In genomic region chr4:43114946-43115345, GRCm38 (mm10) we compare ENCODE assay signal across 8 mouse cellular contexts. TPM values are rescaled to one million over a fixed set of nuclear protein-coding genes. Genes with fewer than 3 reads are reported as not detected.
DNase-seq lines count a peak whose midpoint lies in the region; ATAC-seq and TF ChIP-seq lines count a peak whose summit lies in the region.

No protein-coding gene starts in this region.

- H3K4me1 ChIP-seq in hindbrain, embryonic 10.5 days (replicated peaks): no peaks in the 10 kb centered on the region
- H3K4me1 ChIP-seq in hindbrain, embryonic 13.5 days (replicated peaks): no peaks in the 10 kb centered on the region
- H3K4me1 ChIP-seq in ES-E14 (ENCODE audit: control insufficient read depth in 2 of 2, insufficient read depth in 2 of 2, low read length in 2 of 2, poor library complexity in 1 of 2): no peaks in the 10 kb centered on the region

- no peak overlapping the region for H3K27ac ChIP-seq in hindbrain, embryonic 10.5 days
- no peak overlapping the region for H3K27ac ChIP-seq in hindbrain, embryonic 13.5 days
- no peak overlapping the region for H3K27ac ChIP-seq in ES-E14 (ENCODE audit: insufficient read depth, low read depth, low read length, poor library complexity, severe bottlenecking)

- ATAC-seq in hindbrain, embryonic 13.5 days (ENCODE audit: low FRiP score): no peak
- ATAC-seq in megakaryocyte-erythroid progenitor cell, adult 5-6 weeks (replicated peaks; ENCODE audit: low FRiP score, low TSS enrichment, poor library complexity, severe bottlenecking): peak; percentile 68

- no peaks in the 10 kb centered on the region for H3K9me3 ChIP-seq in hindbrain, embryonic 10.5 days
- H3K9me3 ChIP-seq in hindbrain, embryonic 13.5 days: no peaks in the 10 kb centered on the region
- no peaks in the 10 kb centered on the region for H3K9me3 ChIP-seq in ES-E14 (ENCODE audit: control insufficient read depth, insufficient read depth, low read depth, low read length)

- DNase-seq in hindbrain, embryonic 10.5 days (ENCODE audit: low spot score): peak; percentile 23
- peak; percentile 25 for DNase-seq in ES-E14 (ENCODE audit: low read depth, low spot score)
- DNase-seq in cerebellum, adult 18-20 months: peak; percentile 49 to 53
- peak; percentile 22 for DNase-seq in gastrocnemius, postnatal 10 days
- DNase-seq in layer of hippocampus, postnatal 14 days (ENCODE audit: low spot score in 2 of 2): peak; percentile 41 to 79
- DNase-seq in thymus, postnatal 14 days: peak; percentile 14

- H3K4me2 ChIP-seq in hindbrain, embryonic 13.5 days: no peak overlapping the region

- 0 out of 2 replicates have a peak, but pooled peaks cover 6% of the 10 kb centered on the region for H3K36me3 ChIP-seq in hindbrain, embryonic 10.5 days
- H3K36me3 ChIP-seq in hindbrain, embryonic 13.5 days: 0 out of 2 replicates have a peak, but pooled peaks cover 3% of the 10 kb centered on the region
- no peaks in the 10 kb centered on the region for H3K36me3 ChIP-seq in ES-E14 (ENCODE audit: control insufficient read depth, insufficient read depth, low read length, poor library complexity, severe bottlenecking)

- WGBS in hindbrain, embryonic 10.5 days: 17% methylated on average over 2 of the region's 2 CpGs
- 21% methylated on average over 2 of the region's 2 CpGs for WGBS in hindbrain, embryonic 13.5 days

- H3K27me3 ChIP-seq in hindbrain, embryonic 10.5 days (ENCODE audit: insufficient read depth, poor library complexity, severe bottlenecking): no peaks in the 10 kb centered on the region
- H3K27me3 ChIP-seq in hindbrain, embryonic 13.5 days: no peaks in the 10 kb centered on the region

- in situ Hi-C loops in ES-E14 (cut with MboI; ENCODE audit: low sequenced_read_pairs in 2 of 2, unreplicated experiment in 2 of 2): no loop called here

- no peak overlapping the region for H3K4me3 ChIP-seq in hindbrain, embryonic 10.5 days
- H3K4me3 ChIP-seq in hindbrain, embryonic 13.5 days: no peak overlapping the region
- no peak overlapping the region for H3K4me3 ChIP-seq in ES-E14 (ENCODE audit: insufficient read depth in 1 of 2, low read depth in 1 of 2, low read length in 2 of 2, poor library complexity in 1 of 2, severe bottlenecking in 1 of 2)

- no peak overlapping the region for H3K9ac ChIP-seq in hindbrain, embryonic 13.5 days
- H3K9ac ChIP-seq in ES-E14 (ENCODE audit: insufficient read depth, low read depth, low read length, poor library complexity, severe bottlenecking): no peak overlapping the region

TF ChIP-seq in ES-E14, 5 proteins besides CTCF, POLR2A, EP300 and RAD21:
- TF ChIP-seq ZNF384 (IDR thresholded peaks at IDR 0.05; ENCODE audit: low read depth, low read length) (no peak), HCFC1 (IDR thresholded peaks at IDR 0.05; ENCODE audit: borderline replicate concordance, insufficient read depth, low read length) (no peak), CHD2 (IDR thresholded peaks at IDR 0.05; ENCODE audit: low read depth, low read length) (no peak), MAFK (IDR thresholded peaks at IDR 0.05; ENCODE audit: insufficient read depth, low read depth, low read length) (no peak), ZC3H11A (IDR thresholded peaks at IDR 0.05; ENCODE audit: borderline replicate concordance, low read depth, low read length) (no peak)

RNA-seq across cellular contexts. Expression of gene Unc13b, which starts 56.2 kb away (rescaled TPM):
- polyA plus RNA-seq in hindbrain, embryonic 10.5 days (2016; fragmentation: Nextera tagmentation; extraction: Ambion mirVana): 12.8 and 14.8 TPM in 2 replicates
- 18.6 and 19.7 TPM in 2 replicates for polyA plus RNA-seq in hindbrain, embryonic 13.5 days (2015; fragmentation: Nextera tagmentation; extraction: Ambion mirVana)
- 13.3 and 19.6 TPM in 2 replicates for total RNA-seq in ES-E14 (2012; rRNA removed)
- total RNA-seq in gastrocnemius, postnatal 10 days (2021): 1 to 10 TPM; 5.0 to 7.1 TPM
- total RNA-seq in layer of hippocampus, postnatal 14 days (2021): 10 to 100 TPM; 48.4 to 53.3 TPM
- 2.5 and 2.9 TPM in 2 replicates for total RNA-seq in megakaryocyte-erythroid progenitor cell, adult 5-6 weeks (2014; fragmentation: Nextera tagmentation)
- total RNA-seq in megakaryocyte-erythroid progenitor cell, adult 5-6 weeks (2017): 0.52 and 3.2 TPM in 2 replicates
